Mouse (Mus musculus): ENCODE measurements around the gene Bcan.

- TF ChIP-seq CTCF (IDR thresholded peaks at IDR 0.05) (peak; percentile 80), EP300 (IDR thresholded peaks at IDR 0.05) (peak; percentile 18; the same call in 1 of the 2 replicates)
These were observed 29.7 kb downstream of the Bcan start for GRCm38 (mm10) chr3:87970184-87970938.
